Mouse (Mus musculus) c-Kit-positive CD71-positive TER-119-positive erythroid progenitor cells, embryonic 14.5 days (primary cell): ENCODE data around the gene Rab43.
A peak's percentile ranks its signal among the peaks of the same experiment; 100 is the strongest.

Experiments used
- DNase-seq: peaks from one replicate; pipeline ENCODE4 v3.0.0-alpha.2; 2013; ENCODE audit warnings: low spot score

The Rab43 gene

DNA sequence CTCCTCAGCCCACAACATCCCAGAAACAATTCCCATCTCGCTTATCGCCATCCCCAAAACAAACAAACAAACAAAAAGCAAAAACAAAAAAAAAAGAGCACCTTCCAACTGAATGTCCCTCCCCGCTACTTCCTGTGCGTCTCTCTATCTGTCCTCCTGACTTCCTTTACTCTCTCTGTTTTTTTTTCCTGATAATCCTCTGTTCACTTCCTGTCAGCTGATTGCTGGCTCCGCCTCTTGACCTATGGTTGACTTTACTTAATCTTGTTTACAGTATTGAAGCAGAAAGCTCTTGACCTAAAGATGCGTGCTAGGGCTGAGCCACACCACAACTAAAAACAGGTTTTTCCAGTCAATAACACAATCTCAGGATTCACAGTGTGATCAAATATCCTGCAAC is 63.4 kb downstream of the Rab43 start:
- no peak for DNase-seq

GRCm38 (mm10) chr6:87748078-87748477 is 63.9 kb downstream of the Rab43 start:
- no peak for DNase-seq

DNA sequence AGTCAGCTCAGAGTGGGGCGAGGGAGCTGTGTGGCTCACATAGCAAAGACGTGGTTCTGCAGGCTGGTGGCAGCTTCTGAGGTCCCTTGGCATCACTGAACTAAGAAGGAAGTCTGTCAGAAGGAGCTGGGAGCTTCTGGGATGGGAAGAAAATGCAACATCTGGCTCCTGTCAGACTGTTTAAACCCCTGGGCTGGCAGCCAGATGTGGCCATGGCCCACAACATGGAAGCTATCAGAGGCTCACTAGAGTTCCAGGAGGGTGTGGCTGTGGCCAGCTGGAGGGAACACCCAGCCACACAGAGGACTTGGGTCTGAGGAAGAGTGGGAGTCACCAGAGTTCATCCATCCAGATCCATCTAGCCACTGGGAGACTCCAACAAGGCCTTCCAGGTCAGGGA is 65.1 kb downstream of the Rab43 start:
- DNase-seq, result no peak

- no peak for DNase-seq
These were observed 65.9 kb downstream of the Rab43 start for GRCm38 (mm10) chr6:87746059-87746458.

DNA sequence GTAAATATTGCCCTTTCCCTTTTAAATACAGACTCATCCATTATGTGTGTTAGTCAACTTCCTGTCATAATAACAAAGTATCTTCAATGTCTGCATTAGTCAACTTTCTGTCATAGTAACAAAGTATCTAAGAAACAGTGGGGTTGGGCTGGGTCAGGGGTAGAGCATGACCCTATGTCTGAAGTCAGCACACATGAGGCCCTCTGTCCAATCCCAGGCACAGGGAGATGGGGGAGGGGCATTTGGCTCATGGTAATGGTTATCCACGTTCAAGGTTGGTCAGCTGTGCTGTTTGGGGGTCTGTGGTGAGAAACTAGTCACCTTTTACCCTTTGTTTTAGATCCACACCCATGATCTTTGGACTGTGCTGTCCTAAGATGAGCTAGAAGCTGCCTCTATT is 66.7 kb downstream of the Rab43 start:
- no peak for DNase-seq

DNA sequence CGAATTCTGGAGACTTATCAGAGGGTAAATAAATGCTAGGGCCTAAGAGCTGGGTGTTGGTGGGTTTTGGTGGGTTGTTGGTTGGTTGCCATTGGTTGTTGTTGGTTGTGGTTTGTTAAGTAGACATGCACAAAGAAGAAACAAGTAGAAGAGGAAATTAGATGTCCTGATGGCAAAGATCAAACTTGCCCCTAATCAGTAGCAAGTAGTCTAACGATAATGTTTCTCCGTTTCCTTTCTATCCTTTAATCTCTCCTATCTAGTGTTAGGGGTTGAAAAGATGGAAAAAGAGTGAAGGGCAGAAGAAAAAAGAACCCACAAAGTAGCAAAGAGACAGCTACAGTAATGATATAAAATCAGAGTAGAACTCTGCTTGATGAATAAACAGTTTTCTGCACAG is 67.3 kb downstream of the Rab43 start:
- no peak for DNase-seq

GRCm38 (mm10) chr6:87743281-87743680 is 68.7 kb downstream of the Rab43 start:
- no peak for DNase-seq

- DNase-seq, result no peak
These were observed 69.2 kb downstream of the Rab43 start for GRCm38 (mm10) chr6:87742804-87743203.

DNA sequence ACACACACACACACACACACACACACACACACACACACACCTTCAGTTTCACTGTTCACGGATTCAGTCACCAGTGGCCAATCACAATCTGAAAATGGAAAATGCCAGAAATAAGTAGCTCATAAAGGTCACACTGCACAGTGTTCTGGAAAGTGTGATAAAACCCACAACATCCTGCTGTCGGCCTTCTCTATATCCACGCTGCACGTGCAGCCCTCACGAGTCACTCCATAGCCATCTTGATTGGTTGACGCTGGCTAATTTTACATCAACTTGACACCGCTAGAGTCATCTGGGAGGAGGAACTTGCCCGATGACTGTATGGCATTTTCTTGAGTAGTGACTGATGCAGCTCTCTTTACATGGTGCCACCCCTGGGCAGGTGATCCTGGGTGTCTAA is 70.0 kb downstream of the Rab43 start:
- no peak for DNase-seq

GRCm38 (mm10) chr6:87740496-87740895 is 71.5 kb downstream of the Rab43 start:
- DNase-seq, result peak; percentile 84

DNA sequence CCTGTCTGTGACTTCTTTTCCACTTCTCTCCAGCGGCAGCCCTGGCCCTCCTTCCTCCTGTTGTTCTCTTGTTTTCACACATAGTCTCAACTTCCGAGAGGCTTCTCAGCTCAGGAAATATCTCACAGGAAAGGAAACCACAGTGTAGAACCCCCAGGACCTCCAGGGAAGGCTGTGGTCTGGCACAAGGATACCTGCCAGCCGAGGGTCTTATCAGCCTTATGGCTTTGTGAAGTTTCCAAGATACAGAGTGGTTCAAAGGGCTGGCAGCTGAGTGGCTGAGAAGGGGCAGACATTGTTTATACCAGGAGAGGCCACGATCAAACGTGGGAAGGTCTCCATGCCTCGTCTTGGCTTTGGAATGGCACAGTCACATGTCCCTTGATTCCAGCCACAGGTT is 72.1 kb downstream of the Rab43 start:
- DNase-seq, result no peak
